18 mouse cellular contexts compared by ENCODE assay signal in genomic region chr2:169814757-169815156, GRCm38 (mm10).
DNase-seq lines count a peak whose midpoint lies in the region; ATAC-seq and TF ChIP-seq lines count a peak whose summit lies in the region.
"Had no signal": no experiment of that assay in that cellular context is flagged by ENCODE, and none has a peak within 500 bp of the region (broad histone marks: within the 10 kb centered on the region; RNA-seq: fewer than 3 reads in every experiment).

No protein-coding gene starts in this region.

- no peaks in the 10 kb centered on the region for H3K9me3 ChIP-seq in embryonic facial prominence, embryonic 12.5 days
- no peaks in the 10 kb centered on the region for H3K9me3 ChIP-seq in embryonic facial prominence, embryonic 10.5 days
- no peaks in the 10 kb centered on the region for H3K9me3 ChIP-seq in midbrain, embryonic 14.5 days (ENCODE audit: control insufficient read depth, low read length)
- no peaks in the 10 kb centered on the region for H3K9me3 ChIP-seq in midbrain, embryonic 11.5 days (ENCODE audit: control insufficient read depth, low read length)
- no peaks in the 10 kb centered on the region for H3K9me3 ChIP-seq in forebrain, postnatal 0 days (ENCODE audit: low read length)
- no peaks in the 10 kb centered on the region for H3K9me3 ChIP-seq in neural tube, embryonic 14.5 days (ENCODE audit: control insufficient read depth, low read length)

- no peak overlapping the region for H3K27ac ChIP-seq in embryonic facial prominence, embryonic 12.5 days
- H3K27ac ChIP-seq in embryonic facial prominence, embryonic 10.5 days (replicated peaks), result no peak overlapping the region
- H3K27ac ChIP-seq in midbrain, embryonic 14.5 days (replicated peaks; ENCODE audit: low read depth, low read length), result no peak overlapping the region
- H3K27ac ChIP-seq in midbrain, embryonic 11.5 days (ENCODE audit: low read depth, low read length), result no peak overlapping the region
- H3K27ac ChIP-seq in forebrain, postnatal 0 days (ENCODE audit: low read depth, low read length), result 0 out of 2 replicates have a peak overlapping the region, but pooled peaks have one; percentile 15
- 0 out of 2 replicates have a peak overlapping the region, but pooled peaks have one; percentile 10 for H3K27ac ChIP-seq in neural tube, embryonic 14.5 days (ENCODE audit: low read depth, low read length)
- H3K27ac ChIP-seq: liver, embryonic 14.5 days had no signal

- no peak for TF ChIP-seq CTCF in forebrain, postnatal 0 days (IDR thresholded peaks at IDR 0.05; ENCODE audit: low read depth)

- H3K36me3 ChIP-seq in embryonic facial prominence, embryonic 12.5 days, result no peaks in the 10 kb centered on the region
- no peaks in the 10 kb centered on the region for H3K36me3 ChIP-seq in embryonic facial prominence, embryonic 10.5 days (replicated peaks)
- no peaks in the 10 kb centered on the region for H3K36me3 ChIP-seq in midbrain, embryonic 14.5 days (ENCODE audit: control insufficient read depth, insufficient read depth, low read length)
- H3K36me3 ChIP-seq in midbrain, embryonic 11.5 days (ENCODE audit: control insufficient read depth, insufficient read depth, low read length), result no peaks in the 10 kb centered on the region
- H3K36me3 ChIP-seq in forebrain, postnatal 0 days (ENCODE audit: insufficient read depth), result no peaks in the 10 kb centered on the region
- H3K36me3 ChIP-seq in neural tube, embryonic 14.5 days (ENCODE audit: control insufficient read depth, insufficient read depth, low read length), result no peaks in the 10 kb centered on the region

- no peak overlapping the region for H3K4me3 ChIP-seq in embryonic facial prominence, embryonic 12.5 days
- no peak overlapping the region for H3K4me3 ChIP-seq in embryonic facial prominence, embryonic 10.5 days
- H3K4me3 ChIP-seq in midbrain, embryonic 14.5 days (replicated peaks; ENCODE audit: low read depth, low read length), result no peak overlapping the region
- no peak overlapping the region for H3K4me3 ChIP-seq in midbrain, embryonic 11.5 days (ENCODE audit: low read depth, low read length)
- no peak overlapping the region for H3K4me3 ChIP-seq in forebrain, postnatal 0 days (ENCODE audit: low read depth, low read length)
- no peak overlapping the region for H3K4me3 ChIP-seq in neural tube, embryonic 14.5 days (ENCODE audit: low read depth, low read length)
- H3K4me3 ChIP-seq: erythroblast, embryonic 14.5 days; myocyte had no signal

- peaks cover 13% of the 10 kb centered on the region for H3K4me1 ChIP-seq in embryonic facial prominence, embryonic 12.5 days
- H3K4me1 ChIP-seq in embryonic facial prominence, embryonic 10.5 days, result peaks cover 19% of the 10 kb centered on the region
- peaks cover 12% of the 10 kb centered on the region; the same call in 1 of the 2 replicates for H3K4me1 ChIP-seq in midbrain, embryonic 14.5 days (ENCODE audit: control insufficient read depth, insufficient read depth, low read length)
- no peaks in the 10 kb centered on the region for H3K4me1 ChIP-seq in midbrain, embryonic 11.5 days (ENCODE audit: control insufficient read depth, insufficient read depth, low read length)
- peaks cover 7% of the 10 kb centered on the region; the same call in 1 of the 2 replicates for H3K4me1 ChIP-seq in forebrain, postnatal 0 days (ENCODE audit: insufficient read depth)
- H3K4me1 ChIP-seq in neural tube, embryonic 14.5 days (ENCODE audit: control insufficient read depth, insufficient read depth, low read length), result peaks cover 24% of the 10 kb centered on the region; the same call in 1 of the 2 replicates

- intact Hi-C loops in heart, postnatal 14 days (cut with DNase I), result no loop called here

- DNase-seq in embryonic facial prominence, embryonic 10.5 days (ENCODE audit: low spot score), result no peak
- peak; percentile 42 for DNase-seq in midbrain, embryonic 14.5 days
- no peak for DNase-seq in midbrain, embryonic 11.5 days (ENCODE audit: low spot score, missing footprints)
- DNase-seq in forebrain, postnatal 0 days, result peak; percentile 55
- DNase-seq in heart, postnatal 14 days, result no peak
- DNase-seq in left cerebral cortex, adult 18-20 months (ENCODE audit: low spot score in 2 of 2), result no peak
- DNase-seq: cerebellum, adult 9-10 months; heart, postnatal 36 days; kidney, adult 2 months; kidney, postnatal 4 days; lung, postnatal 36 days; spleen, adult 18-20 months; thymus, postnatal 4 days had no signal

- no peak overlapping the region for H3K9ac ChIP-seq in embryonic facial prominence, embryonic 12.5 days
- no peak overlapping the region for H3K9ac ChIP-seq in midbrain, embryonic 14.5 days (replicated peaks; ENCODE audit: low read length)
- no peak overlapping the region for H3K9ac ChIP-seq in midbrain, embryonic 11.5 days (ENCODE audit: low read length)
- no peak overlapping the region for H3K9ac ChIP-seq in forebrain, postnatal 0 days
- H3K9ac ChIP-seq in neural tube, embryonic 14.5 days (replicated peaks; ENCODE audit: low read depth, low read length), result 0 out of 2 replicates have a peak overlapping the region, but pooled peaks have one; percentile 11
- H3K9ac ChIP-seq: liver, embryonic 14.5 days had no signal

- no peak overlapping the region for H3K4me2 ChIP-seq in embryonic facial prominence, embryonic 12.5 days (replicated peaks)
- no peak overlapping the region for H3K4me2 ChIP-seq in midbrain, embryonic 14.5 days (ENCODE audit: low read length)
- no peak overlapping the region for H3K4me2 ChIP-seq in midbrain, embryonic 11.5 days
- no peak overlapping the region for H3K4me2 ChIP-seq in forebrain, postnatal 0 days (ENCODE audit: low read depth)
- H3K4me2 ChIP-seq in neural tube, embryonic 14.5 days (ENCODE audit: low read depth, low read length), result no peak overlapping the region

- 0 out of 2 replicates have a peak, but pooled peaks have one; percentile 15 for ATAC-seq in embryonic facial prominence, embryonic 12.5 days (ENCODE audit: insufficient number of reproducible peaks, insufficient read depth, low FRiP score, low TSS enrichment)
- no peak for ATAC-seq in midbrain, embryonic 14.5 days (ENCODE audit: low FRiP score, low TSS enrichment)
- ATAC-seq in midbrain, embryonic 11.5 days (ENCODE audit: low FRiP score), result no peak
- peak; percentile 88 for ATAC-seq in forebrain, postnatal 0 days
- no peak for ATAC-seq in neural tube, embryonic 14.5 days (ENCODE audit: low read depth)

- H3K27me3 ChIP-seq in embryonic facial prominence, embryonic 12.5 days, result no peaks in the 10 kb centered on the region
- peaks cover 11% of the 10 kb centered on the region; the same call in 1 of the 2 replicates for H3K27me3 ChIP-seq in embryonic facial prominence, embryonic 10.5 days (replicated peaks; ENCODE audit: low read depth, poor library complexity, severe bottlenecking)
- no peaks in the 10 kb centered on the region for H3K27me3 ChIP-seq in midbrain, embryonic 14.5 days (ENCODE audit: control insufficient read depth, insufficient read depth, low read length)
- H3K27me3 ChIP-seq in midbrain, embryonic 11.5 days (ENCODE audit: control insufficient read depth, insufficient read depth, low read length), result no peaks in the 10 kb centered on the region
- no peaks in the 10 kb centered on the region for H3K27me3 ChIP-seq in forebrain, postnatal 0 days (ENCODE audit: insufficient read depth, low read length)
- no peaks in the 10 kb centered on the region for H3K27me3 ChIP-seq in neural tube, embryonic 14.5 days (ENCODE audit: control insufficient read depth, insufficient read depth, low read length)

- 61% methylated on average over 10 of the region's 10 CpGs for WGBS in embryonic facial prominence, embryonic 12.5 days
- 81% methylated on average over 10 of the region's 10 CpGs for WGBS in embryonic facial prominence, embryonic 10.5 days
- WGBS in midbrain, embryonic 14.5 days, result 56% methylated on average over 10 of the region's 10 CpGs
- WGBS in midbrain, embryonic 11.5 days, result 76% methylated on average over 10 of the region's 10 CpGs
- 19% methylated on average over 10 of the region's 10 CpGs for WGBS in forebrain, postnatal 0 days
- WGBS in neural tube, embryonic 14.5 days, result 48% methylated on average over 10 of the region's 10 CpGs

Comparison
In these comparisons a context has a peak if more than half of its experiments do, and no peak if none do; other contexts are left out.
1. DNase-seq: peak in midbrain, embryonic 14.5 days (single experiment) and forebrain, postnatal 0 days (single experiment); none in embryonic facial prominence, embryonic 10.5 days (single experiment), midbrain, embryonic 11.5 days (single experiment), heart, postnatal 14 days (0 of 2) and left cerebral cortex, adult 18-20 months (0 of 2).
2. ATAC-seq: peak in embryonic facial prominence, embryonic 12.5 days (single experiment) and forebrain, postnatal 0 days (single experiment); none in midbrain, embryonic 14.5 days (single experiment), midbrain, embryonic 11.5 days (single experiment) and neural tube, embryonic 14.5 days (single experiment).
3. H3K27ac ChIP-seq: peak in forebrain, postnatal 0 days (single experiment) and neural tube, embryonic 14.5 days (single experiment); none in embryonic facial prominence, embryonic 12.5 days (single experiment), embryonic facial prominence, embryonic 10.5 days (single experiment), midbrain, embryonic 14.5 days (single experiment) and midbrain, embryonic 11.5 days (single experiment).